Mouse (Mus musculus): Measurements from ENCODE around the gene Gm20737.
"Not testable (repeated sequence)": the region's sequence is repeated elsewhere in the genome, so short reads cannot be mapped to it uniquely, and the experiment has no call there.

Gm20737 gene

DNA sequence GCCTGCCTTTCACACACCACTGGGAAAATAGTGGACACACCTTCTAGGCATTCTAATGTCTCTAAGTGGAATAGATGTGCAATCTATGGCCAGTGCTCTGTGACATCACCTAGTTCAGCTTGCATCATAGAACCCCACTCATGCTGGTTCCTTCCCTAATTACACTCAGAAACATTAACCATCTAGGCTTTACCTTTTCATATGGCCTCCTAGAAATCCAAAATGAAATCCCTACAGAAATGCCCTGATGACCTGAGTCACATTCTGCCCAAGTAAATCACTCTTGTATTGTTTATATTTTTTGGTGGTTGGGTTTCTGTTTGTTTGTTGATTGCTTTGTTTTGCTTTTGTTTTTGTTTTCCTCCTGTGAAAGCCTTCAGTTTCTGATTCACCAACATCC is at the start of gene Gm20737:
Gm20737 (minus strand) TSS at position 101 of the 400 bp plus-strand sequence.
- DNase-seq (ENCODE audit: low spot score in 2 of 2) = not testable (repeated sequence)

DNA sequence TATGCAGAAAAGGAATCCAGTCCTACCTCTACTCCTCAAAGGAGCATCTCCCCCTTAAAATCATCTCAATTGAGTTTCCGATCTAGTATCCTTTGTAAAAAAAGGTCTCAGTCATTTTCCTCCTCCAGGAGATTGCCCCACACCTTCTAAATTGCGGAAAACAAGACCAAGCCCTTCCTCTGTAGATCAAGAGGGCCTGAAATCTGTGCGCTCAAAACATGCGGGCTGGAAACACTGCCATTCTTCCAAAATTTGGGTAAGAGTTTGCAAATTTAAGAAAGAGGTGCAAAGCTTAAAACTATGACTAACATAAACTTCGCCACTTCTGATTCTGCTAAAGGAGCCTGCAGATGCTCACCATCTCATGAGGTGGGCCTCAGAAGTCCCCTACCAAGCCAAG is 17.3 kb upstream of the Gm20737 start, which contains the start of gene Gm21775:
Gm21775 (plus strand) TSS at position 301 of the 400 bp plus-strand sequence.
- DNase-seq (ENCODE audit: low spot score in 2 of 2) = not testable (repeated sequence)

All from left cerebral cortex, adult 9 months (tissue).